Mouse (Mus musculus) midbrain, postnatal 0 days (tissue): Measurements from ENCODE around the gene 1810049J17Rik. TPM values are rescaled to one million over a fixed set of nuclear protein-coding genes. Genes with fewer than 3 reads are reported as not detected.

ENCODE experiments used
- ATAC-seq: fragments of 200-750 bp; cut with Nextera tagmentation; 2 replicates; pipeline ENCODE4 v1.8.0; 2017; ENCODE audit warnings: moderate number of reproducible peaks, mild to moderate bottlenecking, moderate TSS enrichment, moderate library complexity; ENCODE audit not compliant: low FRiP score
- DNase-seq: peaks from one replicate; pipeline ENCODE4 v3.0.0-alpha.2; 2015; ENCODE audit warnings: low spot score
- H3K27ac ChIP-seq: fragments of 300-500 bp; sonication (generic); 2 replicates; pipeline ENCODE4 v1.5.1; 2014; ENCODE audit warnings: low read depth, mild to moderate bottlenecking, low read length, mixed read lengths
- H3K27me3 ChIP-seq: fragments of 300-500 bp; sonication (generic); 2 replicates; pipeline ENCODE4 v1.6.1; 2014; ENCODE audit warnings: low read length, control low read depth, mixed read lengths; ENCODE audit not compliant: insufficient read depth
- H3K36me3 ChIP-seq: fragments of 300-500 bp; sonication (generic); 2 replicates; pipeline ENCODE4 v1.6.1; 2014; ENCODE audit warnings: low read length, control low read depth, mixed read lengths; ENCODE audit not compliant: insufficient read depth
- H3K4me1 ChIP-seq: fragments of 300-500 bp; sonication (generic); 2 replicates; pipeline ENCODE4 v1.6.1; 2014; ENCODE audit warnings: mild to moderate bottlenecking, control low read depth, antibody characterized with exemption, low read length, mixed read lengths; ENCODE audit not compliant: insufficient read depth
- H3K4me2 ChIP-seq: fragments of 300-500 bp; sonication (generic); 2 replicates; pipeline ENCODE4 v1.6.1; 2014; ENCODE audit warnings: low read depth, mild to moderate bottlenecking, low read length, mixed read lengths; ENCODE audit not compliant: poor library complexity, severe bottlenecking
- H3K4me3 ChIP-seq: fragments of 300-500 bp; sonication (generic); 2 replicates; pipeline ENCODE4 v1.5.1; 2014; ENCODE audit warnings: low read depth, mild to moderate bottlenecking, low read length, moderate library complexity
- H3K9ac ChIP-seq: fragments of 300-500 bp; sonication (generic); replicated peaks from 2 replicates; pipeline ENCODE4 v1.6.1; 2014; ENCODE audit warnings: mild to moderate bottlenecking, low read length, moderate library complexity, mixed read lengths; ENCODE audit not compliant: poor library complexity, severe bottlenecking
- H3K9me3 ChIP-seq: fragments of 300-500 bp; sonication (generic); 2 replicates; pipeline ENCODE4 v1.6.1; 2016; ENCODE audit warnings: low read length, control low read depth
- CTCF ChIP-seq: IDR thresholded peaks from 2 replicates; pipeline ENCODE4 v1.5.1; 2016; ENCODE audit warnings: antibody characterized with exemption, mild to moderate bottlenecking
- WGBS: fragments of 180-500 bp; shearing (Covaris S2); extraction: QIAGEN DNeasy Blood & Tissue Kit; methylation state at CpG from one replicate; pipeline ENCODE4 v1.1.7; 2014; 5-methylcytosine and 5-hydroxymethylcytosine counted together
- polyA plus RNA-seq: library from polyadenylated mRNA; unstranded; fragments of >200 nt; fragmentation: Nextera tagmentation; extraction: Ambion mirVana; gene quantifications from 2 replicates; pipeline ENCODE4 v1.2.1, GENCODE M21; 2015
- total RNA-seq: library from RNA; depleted of rRNA; stranded (reverse); fragments of >200 nt; gene quantifications from 2 replicates; pipeline ENCODE4 v1.2.3, GENCODE M21; 2014

1810049J17Rik gene
- total and polyA plus RNA-seq, 2 experiments from 2014 or later, result 0.96 TPM; not detected in 1

DNA sequence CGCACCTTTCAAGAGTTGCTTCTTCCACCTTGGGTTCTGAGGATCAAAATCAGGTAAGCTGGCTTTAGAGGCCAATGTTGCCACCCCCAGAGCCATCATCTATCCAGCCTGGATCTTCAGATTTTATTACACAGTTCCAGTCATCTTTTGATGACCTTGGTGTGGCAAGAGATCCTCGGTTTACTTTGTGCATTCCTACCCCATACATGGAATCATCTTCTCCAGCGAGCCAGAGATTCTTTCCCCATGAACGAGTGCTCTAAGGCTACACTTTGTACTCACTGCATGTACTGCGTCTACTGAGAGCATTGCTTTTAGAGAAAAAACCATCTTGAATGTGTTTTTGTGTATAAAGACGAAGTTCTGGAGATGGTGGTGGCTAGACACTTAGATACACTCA, 33.6 kb upstream of the 1810049J17Rik start:
- Histone ChIP-seq H3K36me3 (peaks cover 13% of the 10 kb centered on the region; the same call in 1 of the 2 replicates), H3K9ac (no peak overlapping the region), H3K9me3 (no peaks in the 10 kb centered on the region), H3K4me2 (no peak overlapping the region), H3K27me3 (no peaks in the 10 kb centered on the region), H3K27ac (no peak overlapping the region), H3K4me1 (no peaks in the 10 kb centered on the region), H3K4me3 (no peak overlapping the region)
- DNase-seq, result no peak
- 86% methylated on average over 6 of the region's 6 CpGs for WGBS
- ATAC-seq, result no peak
- TF ChIP-seq CTCF, result no peak

DNA sequence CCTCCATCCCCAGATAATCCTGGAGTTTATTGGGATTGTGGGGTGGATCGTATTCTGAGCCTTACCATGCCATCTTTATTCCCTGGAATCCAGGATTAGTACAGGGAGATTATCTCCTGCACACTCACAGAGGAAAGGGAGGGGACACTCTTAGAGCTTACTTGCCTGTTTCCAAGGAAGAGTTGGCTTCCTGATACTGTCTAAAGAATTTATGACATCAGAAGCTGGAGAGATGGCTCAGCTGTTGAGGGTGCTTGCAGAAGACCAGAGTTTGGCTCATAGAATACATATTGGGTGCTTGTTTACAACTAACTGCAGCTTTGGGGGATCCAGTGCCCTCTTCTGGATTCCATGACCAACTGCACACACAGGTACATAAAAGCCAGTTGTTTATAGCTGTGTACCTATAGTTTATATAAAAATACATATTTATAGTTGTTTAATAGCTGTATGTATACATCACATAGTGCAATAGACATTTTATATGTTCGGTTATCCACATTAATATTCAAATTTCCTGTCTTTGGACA, 32.6 kb upstream of the 1810049J17Rik start:
- no peak overlapping the region for H3K4me3 ChIP-seq
- no peak for DNase-seq
- no peaks in the 10 kb centered on the region for H3K9me3 ChIP-seq
- no peak for ATAC-seq
- WGBS, result 71% methylated on average over 2 of the region's 2 CpGs
- peaks cover 16% of the 10 kb centered on the region; the same call in 1 of the 2 replicates for H3K36me3 ChIP-seq
- no peak overlapping the region for H3K4me2 ChIP-seq
- no peak overlapping the region for H3K9ac ChIP-seq
- H3K4me1 ChIP-seq, result no peaks in the 10 kb centered on the region
- H3K27me3 ChIP-seq, result no peaks in the 10 kb centered on the region
- H3K27ac ChIP-seq, result no peak overlapping the region
- TF ChIP-seq CTCF, result peak; percentile 48

DNA sequence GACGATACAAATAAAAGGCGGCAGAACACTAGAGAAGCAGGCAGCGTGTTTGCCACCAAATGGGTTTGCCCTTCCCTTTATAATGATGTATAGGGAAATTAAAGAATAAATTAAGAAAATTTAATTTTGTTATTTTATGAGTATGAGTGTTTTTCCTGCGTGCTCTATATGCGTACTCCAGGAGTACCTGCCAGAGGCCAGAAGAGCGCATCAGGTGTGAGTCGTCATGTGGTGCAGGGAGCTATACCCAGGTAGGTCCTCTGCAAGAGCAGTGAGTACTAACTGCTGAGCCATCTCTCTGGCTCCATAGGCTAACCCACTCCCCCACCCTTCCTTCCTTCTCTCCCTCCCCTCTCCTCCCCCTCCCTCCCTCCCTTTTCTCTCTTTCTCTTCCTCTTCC, 29.8 kb upstream of the 1810049J17Rik start:
- Histone ChIP-seq H3K4me1 (no peaks in the 10 kb centered on the region), H3K36me3 (peaks cover 16% of the 10 kb centered on the region; the same call in 1 of the 2 replicates), H3K27me3 (no peaks in the 10 kb centered on the region), H3K9ac (no peak overlapping the region), H3K27ac (no peak overlapping the region), H3K4me2 (no peak overlapping the region), H3K9me3 (no peaks in the 10 kb centered on the region), H3K4me3 (no peak overlapping the region)
- 94% methylated on average over 7 of the region's 7 CpGs for WGBS
- DNase-seq (no peak), ATAC-seq (no peak)
- no peak for TF ChIP-seq CTCF

DNA sequence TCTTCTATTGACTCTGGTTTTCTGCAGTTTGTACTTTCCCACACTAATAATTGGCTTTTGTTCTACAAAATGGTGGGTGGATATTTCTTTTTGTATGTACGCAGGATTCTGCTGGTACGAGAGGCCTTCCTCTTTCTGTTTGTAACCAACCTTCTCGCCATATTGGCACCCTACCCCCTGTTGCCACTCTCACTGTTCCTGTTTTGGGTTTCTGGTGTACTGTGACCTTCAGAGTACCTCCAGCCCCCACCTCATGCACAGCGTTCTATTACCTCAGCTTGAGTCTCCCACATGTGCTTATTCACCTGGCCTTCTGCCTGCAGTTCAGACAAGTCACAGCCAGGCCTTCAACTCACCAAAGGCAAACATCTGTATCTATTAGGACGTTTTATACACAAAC, 28.1 kb upstream of the 1810049J17Rik start:
- H3K27me3 ChIP-seq, result no peaks in the 10 kb centered on the region
- no peak overlapping the region for H3K27ac ChIP-seq
- DNase-seq (no peak), ATAC-seq (no peak)
- TF ChIP-seq CTCF, result no peak
- H3K4me1 ChIP-seq, result no peaks in the 10 kb centered on the region
- H3K36me3 ChIP-seq, result peaks cover 13% of the 10 kb centered on the region; the same call in 1 of the 2 replicates
- no peak overlapping the region for H3K4me2 ChIP-seq
- H3K9me3 ChIP-seq, result no peaks in the 10 kb centered on the region
- H3K9ac ChIP-seq, result no peak overlapping the region
- WGBS, result 90% methylated on average over 5 of the region's 5 CpGs
- H3K4me3 ChIP-seq, result no peak overlapping the region

DNA sequence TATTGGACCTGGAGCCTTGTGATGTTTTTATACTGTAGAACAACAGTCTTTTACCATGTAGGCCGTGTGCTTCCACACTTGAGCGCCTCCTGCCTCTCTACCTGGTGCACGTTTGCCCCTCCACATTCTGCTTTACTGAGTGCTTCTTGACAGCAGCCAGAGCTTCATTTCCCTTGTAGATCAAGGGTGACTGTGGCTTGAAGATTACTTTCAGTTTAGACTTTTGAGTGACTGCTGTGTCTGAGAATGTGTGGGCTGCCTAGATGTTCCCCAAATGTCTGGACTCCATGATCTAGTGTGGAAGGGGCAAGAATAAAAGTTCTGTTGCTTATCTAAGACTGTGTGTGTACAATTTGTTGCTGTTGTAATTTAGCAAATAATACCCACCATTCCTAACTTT, 27.3 kb upstream of the 1810049J17Rik start:
- Histone ChIP-seq H3K4me2 (no peak overlapping the region), H3K4me1 (no peaks in the 10 kb centered on the region), H3K4me3 (no peak overlapping the region), H3K9me3 (no peaks in the 10 kb centered on the region), H3K9ac (no peak overlapping the region), H3K27ac (no peak overlapping the region), H3K36me3 (peaks cover 13% of the 10 kb centered on the region; the same call in 1 of the 2 replicates), H3K27me3 (no peaks in the 10 kb centered on the region)
- no peak for TF ChIP-seq CTCF
- DNase-seq (no peak), ATAC-seq (no peak)
- 83% methylated on average over 3 of the region's 3 CpGs for WGBS

DNA sequence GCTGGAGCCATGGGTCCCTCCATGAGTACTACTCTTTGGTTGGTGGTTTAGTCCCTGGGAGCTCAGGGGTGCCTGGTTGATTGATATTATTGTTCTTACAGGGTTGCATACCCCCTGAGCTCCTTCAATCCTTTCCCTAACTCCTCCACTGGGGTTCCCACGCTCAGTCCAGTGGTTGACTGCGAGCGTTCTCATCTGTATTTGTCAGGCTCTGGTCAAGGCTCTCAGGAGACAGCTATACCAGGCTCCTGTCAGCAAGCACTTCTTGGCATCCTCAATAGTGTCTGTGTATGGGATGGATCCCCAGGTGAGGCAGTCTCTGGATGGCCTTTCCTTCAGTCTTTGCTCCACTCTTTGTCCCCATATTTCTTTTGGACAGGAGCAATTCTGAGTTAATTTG, 25.2 kb upstream of the 1810049J17Rik start:
- H3K9me3 ChIP-seq, result no peaks in the 10 kb centered on the region
- no peak overlapping the region for H3K4me3 ChIP-seq
- no peak for ATAC-seq
- WGBS, result 95% methylated on average over 3 of the region's 3 CpGs
- no peak overlapping the region for H3K27ac ChIP-seq
- peaks cover 8% of the 10 kb centered on the region; the same call in 1 of the 2 replicates for H3K36me3 ChIP-seq
- no peaks in the 10 kb centered on the region for H3K27me3 ChIP-seq
- no peaks in the 10 kb centered on the region for H3K4me1 ChIP-seq
- no peak overlapping the region for H3K9ac ChIP-seq
- TF ChIP-seq CTCF, result no peak
- no peak for DNase-seq
- H3K4me2 ChIP-seq, result no peak overlapping the region
